Comparison of ENCODE assay signal across 31 mouse cellular contexts in genomic region chr11:33824739-33825138, GRCm38 (mm10).
DNase-seq lines count a peak whose midpoint lies in the region; ATAC-seq and TF ChIP-seq lines count a peak whose summit lies in the region.
"Had no signal": no experiment of that assay in that cellular context is flagged by ENCODE, and none has a peak within 500 bp of the region (broad histone marks: within the 10 kb centered on the region; RNA-seq: fewer than 3 reads in every experiment).

No protein-coding gene starts in this region.

- no peaks in the 10 kb centered on the region for H3K27me3 ChIP-seq in hindbrain, embryonic 14.5 days (ENCODE audit: control insufficient read depth, insufficient read depth, low read length)
- H3K27me3 ChIP-seq in hindbrain, embryonic 12.5 days = 0 out of 2 replicates have a peak, but pooled peaks cover 3% of the 10 kb centered on the region
- H3K27me3 ChIP-seq in cerebellum, adult 2 months (ENCODE audit: control insufficient read depth, insufficient read depth, low read length) = no peaks in the 10 kb centered on the region
- H3K27me3 ChIP-seq: forebrain, embryonic 15.5 days; limb, embryonic 12.5 days; midbrain, embryonic 13.5 days; neural tube, embryonic 15.5 days had no signal

- no peak overlapping the region for H3K4me3 ChIP-seq in hindbrain, embryonic 14.5 days (replicated peaks; ENCODE audit: low read length)
- no peak overlapping the region for H3K4me3 ChIP-seq in hindbrain, embryonic 12.5 days
- H3K4me3 ChIP-seq in cerebellum, adult 2 months (replicated peaks; ENCODE audit: insufficient read depth, low read depth, low read length) = no peak overlapping the region
- H3K4me3 ChIP-seq: embryonic facial prominence, embryonic 13.5 days; forebrain, embryonic 10.5 days; forebrain, embryonic 15.5 days; layer of hippocampus, adult 2 months; left cerebral cortex, adult 2 months; limb, embryonic 12.5 days; lung, embryonic 15.5 days; midbrain, embryonic 13.5 days; neural tube, embryonic 15.5 days had no signal

- peaks cover 30% of the 10 kb centered on the region for H3K4me1 ChIP-seq in hindbrain, embryonic 14.5 days (replicated peaks; ENCODE audit: control insufficient read depth, insufficient read depth, low read length)
- H3K4me1 ChIP-seq in hindbrain, embryonic 12.5 days = peaks cover 13% of the 10 kb centered on the region
- H3K4me1 ChIP-seq in cerebellum, adult 2 months (ENCODE audit: control insufficient read depth, insufficient read depth, low read length) = peaks cover 25% of the 10 kb centered on the region
- H3K4me1 ChIP-seq: limb, embryonic 12.5 days; lung, embryonic 15.5 days had no signal

- DNase-seq in adrenal gland, adult (ENCODE audit: inconsistent age in 2 of 2, low spot score in 1 of 2) = peak; percentile 42 to 70
- no peak for DNase-seq in adrenal gland, postnatal 25 days
- peak; percentile 39 for DNase-seq in hindbrain, embryonic 14.5 days (ENCODE audit: low spot score)
- DNase-seq in Muller cell, postnatal 12 days (ENCODE audit: inconsistent ontology term) = peak; percentile 35
- peak; percentile 55 for DNase-seq in brain, embryonic 14.5 days (ENCODE audit: low read depth)
- no peak for DNase-seq in cerebellum, adult 2 months
- no peak for DNase-seq in retina, embryonic 14.5 days (ENCODE audit: low spot score)
- DNase-seq: cerebellum, adult 11-12 months; cerebellum, postnatal 10 days; gastrocnemius, postnatal 36 days; heart, adult 18-20 months; heart, postnatal 36 days; kidney, adult 9 months; kidney, postnatal 36 days; lung, postnatal 36 days; right cerebral cortex, postnatal 4 days; thymus, adult 18-20 months; thymus, postnatal 25 days had no signal

- no peaks in the 10 kb centered on the region for H3K9me3 ChIP-seq in hindbrain, embryonic 14.5 days (ENCODE audit: control insufficient read depth, low read length)
- no peaks in the 10 kb centered on the region for H3K9me3 ChIP-seq in hindbrain, embryonic 12.5 days (replicated peaks)
- H3K9me3 ChIP-seq: embryonic facial prominence, embryonic 13.5 days; forebrain, embryonic 10.5 days; forebrain, embryonic 15.5 days; limb, embryonic 12.5 days; lung, embryonic 15.5 days; midbrain, embryonic 13.5 days; neural tube, embryonic 15.5 days had no signal

- TF ChIP-seq CTCF in brain, embryonic 14.5 days (IDR thresholded peaks at IDR 0.05; ENCODE audit: borderline replicate concordance, extremely low read depth, insufficient read depth, insufficient read length) = no peak
- no peak for TF ChIP-seq CTCF in cerebellum, adult 2 months (IDR thresholded peaks at IDR 0.05; ENCODE audit: borderline replicate concordance, insufficient read depth, low read depth, low read length)

- H3K9ac ChIP-seq in hindbrain, embryonic 14.5 days = no peak overlapping the region
- no peak overlapping the region for H3K9ac ChIP-seq in hindbrain, embryonic 12.5 days
- H3K9ac ChIP-seq: embryonic facial prominence, embryonic 13.5 days; forebrain, embryonic 15.5 days; limb, embryonic 12.5 days; lung, embryonic 15.5 days; midbrain, embryonic 13.5 days; neural tube, embryonic 15.5 days had no signal

- H3K4me2 ChIP-seq in hindbrain, embryonic 14.5 days (replicated peaks) = no peak overlapping the region
- H3K4me2 ChIP-seq in hindbrain, embryonic 12.5 days (replicated peaks) = no peak overlapping the region
- H3K4me2 ChIP-seq: embryonic facial prominence, embryonic 13.5 days; forebrain, embryonic 15.5 days; heart, embryonic 11.5 days; limb, embryonic 12.5 days; lung, embryonic 15.5 days; midbrain, embryonic 13.5 days; neural tube, embryonic 15.5 days had no signal

- TF ChIP-seq POLR2A in brain, embryonic 14.5 days (IDR thresholded peaks at IDR 0.05; ENCODE audit: borderline replicate concordance, extremely low read depth, insufficient read depth, insufficient read length, poor library complexity, severe bottlenecking) = no peak
- no peak for TF ChIP-seq POLR2A in cerebellum, adult 2 months (IDR thresholded peaks at IDR 0.05; ENCODE audit: borderline replicate concordance, insufficient read depth, low read length)

- H3K36me3 ChIP-seq in hindbrain, embryonic 14.5 days (replicated peaks; ENCODE audit: control insufficient read depth, insufficient read depth) = no peaks in the 10 kb centered on the region
- H3K36me3 ChIP-seq in hindbrain, embryonic 12.5 days = no peaks in the 10 kb centered on the region
- H3K36me3 ChIP-seq: embryonic facial prominence, embryonic 13.5 days; forebrain, embryonic 10.5 days; forebrain, embryonic 15.5 days; limb, embryonic 12.5 days; lung, embryonic 15.5 days; midbrain, embryonic 13.5 days; neural tube, embryonic 15.5 days had no signal

- no peak for ATAC-seq in hindbrain, embryonic 14.5 days (ENCODE audit: low FRiP score)
- no peak for ATAC-seq in hindbrain, embryonic 12.5 days (ENCODE audit: low FRiP score)
- ATAC-seq: forebrain, embryonic 15.5 days; intestine, embryonic 16.5 days; midbrain, embryonic 13.5 days had no signal

- no peak overlapping the region for H3K27ac ChIP-seq in hindbrain, embryonic 14.5 days
- no peak overlapping the region for H3K27ac ChIP-seq in hindbrain, embryonic 12.5 days
- H3K27ac ChIP-seq in cerebellum, adult 2 months (ENCODE audit: insufficient read depth, low read length) = no peak overlapping the region
- H3K27ac ChIP-seq: embryonic facial prominence, embryonic 13.5 days; forebrain, embryonic 10.5 days; forebrain, embryonic 15.5 days; layer of hippocampus, adult 2 months; left cerebral cortex, adult 2 months; limb, embryonic 12.5 days; lung, embryonic 15.5 days; midbrain, embryonic 13.5 days; neural tube, embryonic 15.5 days; stomach, postnatal 0 days had no signal

- WGBS in hindbrain, embryonic 14.5 days = 38% methylated on average over 6 of the region's 6 CpGs
- 36% methylated on average over 6 of the region's 6 CpGs for WGBS in hindbrain, embryonic 12.5 days
- WGBS in cerebellum, adult 2 months = 33% methylated on average over 6 of the region's 6 CpGs

Comparison
In these comparisons a context has a peak if more than half of its experiments do, and no peak if none do; other contexts are left out.
1. DNase-seq: peak in adrenal gland, adult (2 of 2), hindbrain, embryonic 14.5 days (single experiment), Muller cell, postnatal 12 days (single experiment) and brain, embryonic 14.5 days (single experiment); none in adrenal gland, postnatal 25 days (single experiment), cerebellum, adult 2 months (0 of 2) and retina, embryonic 14.5 days (single experiment).